Mouse (Mus musculus): Measurements from ENCODE around the gene Sirpb1a.
"Not testable (repeated sequence)": the region's sequence is repeated elsewhere in the genome, so short reads cannot be mapped to it uniquely, and the experiment has no call there.

DNA sequence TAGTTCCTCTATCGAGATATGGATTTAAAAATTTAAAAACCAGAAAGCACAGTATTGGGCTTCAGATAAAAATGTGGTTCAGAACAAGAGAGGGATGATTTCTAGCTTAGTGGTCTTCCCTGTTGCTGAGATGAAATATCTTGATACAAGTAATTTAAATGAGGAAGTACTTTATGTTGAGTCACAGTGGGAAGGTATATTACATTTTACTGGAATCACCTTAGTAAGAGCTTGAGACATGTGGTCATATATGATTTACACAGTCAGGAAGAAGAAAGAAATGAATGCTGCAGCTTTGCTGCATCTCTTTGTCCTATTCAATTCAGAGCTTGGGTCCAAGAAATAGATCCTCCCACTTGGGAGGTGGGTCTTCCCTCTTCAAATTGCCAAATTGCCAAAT is 13.5 kb upstream of the Sirpb1a start:
- TF ChIP-seq CTCF (IDR thresholded peaks at IDR 0.05; ENCODE audit: control insufficient read depth, insufficient read depth, low read length); POLR2A (IDR thresholded peaks at IDR 0.05; ENCODE audit: borderline replicate concordance, control insufficient read depth, low read depth, low read length): not testable (repeated sequence)
